Mouse (Mus musculus): Measurements from ENCODE around the gene Fam160a1.

The Fam160a1 gene

GRCm38 (mm10) chr3:85685271-85685670, 131.8 kb downstream of the Fam160a1 start:
- ATAC-seq (ENCODE audit: insufficient number of reproducible peaks, low FRiP score, low TSS enrichment), result no peak

GRCm38 (mm10) chr3:85683618-85684017, 133.5 kb downstream of the Fam160a1 start:
- ATAC-seq (ENCODE audit: insufficient number of reproducible peaks, low FRiP score, low TSS enrichment), result no peak

- no peak for ATAC-seq (ENCODE audit: insufficient number of reproducible peaks, low FRiP score, low TSS enrichment)
Measured at GRCm38 (mm10) chr3:85681136-85681535, 136.0 kb downstream of the Fam160a1 start.

GRCm38 (mm10) chr3:85679960-85680359, 137.1 kb downstream of the Fam160a1 start:
- ATAC-seq (ENCODE audit: insufficient number of reproducible peaks, low FRiP score, low TSS enrichment), result no peak

- ATAC-seq (ENCODE audit: insufficient number of reproducible peaks, low FRiP score, low TSS enrichment), result no peak
Measured at GRCm38 (mm10) chr3:85679312-85679933, 137.7 kb downstream of the Fam160a1 start.

GRCm38 (mm10) chr3:85677952-85678351, 139.1 kb downstream of the Fam160a1 start:
- ATAC-seq (ENCODE audit: insufficient number of reproducible peaks, low FRiP score, low TSS enrichment), result no peak

GRCm38 (mm10) chr3:85677133-85677532, 140.0 kb downstream of the Fam160a1 start:
- ATAC-seq (ENCODE audit: insufficient number of reproducible peaks, low FRiP score, low TSS enrichment), result no peak

- no peak for ATAC-seq (ENCODE audit: insufficient number of reproducible peaks, low FRiP score, low TSS enrichment)
Measured at GRCm38 (mm10) chr3:85669844-85670243, 147.2 kb downstream of the Fam160a1 start.

- no peak for ATAC-seq (ENCODE audit: insufficient number of reproducible peaks, low FRiP score, low TSS enrichment)
Measured at GRCm38 (mm10) chr3:85667683-85668082, 149.4 kb downstream of the Fam160a1 start.

- ATAC-seq (ENCODE audit: insufficient number of reproducible peaks, low FRiP score, low TSS enrichment), result no peak
Measured at GRCm38 (mm10) chr3:85666736-85667135, 150.4 kb downstream of the Fam160a1 start.

- ATAC-seq (ENCODE audit: insufficient number of reproducible peaks, low FRiP score, low TSS enrichment), result no peak
Measured at GRCm38 (mm10) chr3:85666166-85666565, 150.9 kb downstream of the Fam160a1 start.

GRCm38 (mm10) chr3:85664591-85665171, 152.4 kb downstream of the Fam160a1 start:
- peak; percentile 49 for ATAC-seq (ENCODE audit: insufficient number of reproducible peaks, low FRiP score, low TSS enrichment)

GRCm38 (mm10) chr3:85663826-85664225, 153.3 kb downstream of the Fam160a1 start:
- no peak for ATAC-seq (ENCODE audit: insufficient number of reproducible peaks, low FRiP score, low TSS enrichment)

- no peak for ATAC-seq (ENCODE audit: insufficient number of reproducible peaks, low FRiP score, low TSS enrichment)
Measured at GRCm38 (mm10) chr3:85661926-85662813, 154.9 kb downstream of the Fam160a1 start.

GRCm38 (mm10) chr3:85659681-85660080, 157.4 kb downstream of the Fam160a1 start:
- no peak for ATAC-seq (ENCODE audit: insufficient number of reproducible peaks, low FRiP score, low TSS enrichment)

GRCm38 (mm10) chr3:85655538-85655937, 161.6 kb downstream of the Fam160a1 start:
- ATAC-seq (ENCODE audit: insufficient number of reproducible peaks, low FRiP score, low TSS enrichment), result no peak

GRCm38 (mm10) chr3:85652727-85653665, 164.1 kb downstream of the Fam160a1 start:
- no peak for ATAC-seq (ENCODE audit: insufficient number of reproducible peaks, low FRiP score, low TSS enrichment)

- peak; percentile 93 for ATAC-seq (ENCODE audit: insufficient number of reproducible peaks, low FRiP score, low TSS enrichment)
Measured at GRCm38 (mm10) chr3:85649176-85649575, 167.9 kb downstream of the Fam160a1 start.

- no peak for ATAC-seq (ENCODE audit: insufficient number of reproducible peaks, low FRiP score, low TSS enrichment)
Measured at GRCm38 (mm10) chr3:85645517-85646004, 171.5 kb downstream of the Fam160a1 start.

GRCm38 (mm10) chr3:85644814-85645213, 172.3 kb downstream of the Fam160a1 start:
- no peak for ATAC-seq (ENCODE audit: insufficient number of reproducible peaks, low FRiP score, low TSS enrichment)
